Mouse (Mus musculus) forebrain, embryonic 13.5 days (tissue): ENCODE data around the gene Col25a1. TPM values are rescaled to one million over a fixed set of nuclear protein-coding genes. Genes with fewer than 3 reads are reported as not detected.

ENCODE experiments used
- ATAC-seq: fragments of 200-750 bp; cut with Nextera tagmentation; 2 replicates; pipeline ENCODE4 v1.8.0; 2017
- H3K27ac ChIP-seq: fragments of 300-500 bp; sonication (generic); 2 replicates; pipeline ENCODE4 v1.5.1; 2015; ENCODE audit warnings: inconsistent platforms, mild to moderate bottlenecking, moderate library complexity
- H3K27me3 ChIP-seq: fragments of 300-500 bp; sonication (generic); 2 replicates; pipeline ENCODE4 v1.6.1; 2015; ENCODE audit warnings: mild to moderate bottlenecking, inconsistent platforms
- H3K36me3 ChIP-seq: fragments of 300-500 bp; sonication (generic); 2 replicates; pipeline ENCODE4 v1.6.1; 2015; ENCODE audit warnings: mild to moderate bottlenecking, inconsistent platforms; ENCODE audit not compliant: poor library complexity, severe bottlenecking
- H3K4me1 ChIP-seq: fragments of 300-500 bp; sonication (generic); 2 replicates; pipeline ENCODE4 v1.6.1; 2015; ENCODE audit warnings: inconsistent platforms
- H3K4me2 ChIP-seq: fragments of 300-500 bp; sonication (generic); 2 replicates; pipeline ENCODE4 v1.6.1; 2015; ENCODE audit warnings: inconsistent platforms, mild to moderate bottlenecking, moderate library complexity
- H3K4me3 ChIP-seq: fragments of 300-500 bp; sonication (generic); 2 replicates; pipeline ENCODE4 v1.5.1; 2015; ENCODE audit warnings: mild to moderate bottlenecking, inconsistent platforms
- H3K9ac ChIP-seq: fragments of 300-500 bp; sonication (generic); 2 replicates; pipeline ENCODE4 v1.6.1; 2015; ENCODE audit warnings: mild to moderate bottlenecking, inconsistent platforms
- H3K9me3 ChIP-seq: fragments of 300-500 bp; sonication (generic); replicated peaks from 2 replicates; pipeline ENCODE4 v1.6.1; 2016; ENCODE audit warnings: inconsistent platforms
- WGBS: fragments of 180-500 bp; shearing (Covaris S2); methylation state at CpG from one replicate; pipeline ENCODE4 v1.1.7; 2015; 5-methylcytosine and 5-hydroxymethylcytosine counted together
- polyA plus RNA-seq: library from polyadenylated mRNA; unstranded; fragments of >200 nt; fragmentation: Nextera tagmentation; extraction: Ambion mirVana; gene quantifications from 2 replicates; pipeline ENCODE4 v1.2.1, GENCODE M21; 2015

Col25a1 gene
- polyA plus RNA-seq, 1 experiment from 2014 or later, result 2.2 TPM

DNA sequence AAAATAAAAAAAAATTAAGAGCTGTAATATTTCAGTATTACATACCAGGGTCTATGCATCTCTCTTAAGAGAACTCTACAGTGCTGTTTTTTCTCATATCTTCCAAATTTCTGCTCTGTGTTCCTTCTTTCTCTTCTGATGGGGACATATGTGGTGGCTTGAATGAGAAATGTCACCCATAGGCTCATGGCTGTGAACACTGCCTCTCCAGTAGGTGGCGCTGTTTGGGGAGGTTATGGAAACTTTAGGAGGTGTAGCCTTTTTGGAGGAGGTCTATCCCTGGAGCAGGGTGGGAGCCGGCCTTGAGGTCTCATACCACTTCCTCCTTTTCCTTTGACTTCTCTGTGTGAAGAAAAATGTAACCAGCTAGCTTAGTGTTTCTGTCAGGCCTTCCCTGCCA lies 128.4 kb downstream of the Col25a1 start:
- peaks cover 6% of the 10 kb centered on the region for H3K4me1 ChIP-seq
- no peak overlapping the region for H3K27ac ChIP-seq
- no peaks in the 10 kb centered on the region for H3K36me3 ChIP-seq
- H3K27me3 ChIP-seq, result no peaks in the 10 kb centered on the region
- no peak for ATAC-seq
- peaks cover 3% of the 10 kb centered on the region; the same call in 1 of the 2 replicates for H3K9me3 ChIP-seq
- H3K4me3 ChIP-seq, result no peak overlapping the region
- H3K9ac ChIP-seq, result no peak overlapping the region
- no peak overlapping the region for H3K4me2 ChIP-seq
- 85% methylated on average over 2 of the region's 2 CpGs for whole genome bisulfite sequencing

- Histone ChIP-seq H3K4me3 (no peak overlapping the region), H3K9me3 (peaks cover 3% of the 10 kb centered on the region; the same call in 1 of the 2 replicates), H3K27ac (no peak overlapping the region), H3K4me1 (peaks cover 6% of the 10 kb centered on the region), H3K36me3 (no peaks in the 10 kb centered on the region), H3K27me3 (no peaks in the 10 kb centered on the region), H3K4me2 (no peak overlapping the region), H3K9ac (no peak overlapping the region)
- 96% methylated on average over 2 of the region's 2 CpGs for WGBS
- no peak for ATAC-seq
Measured at GRCm38 (mm10) chr3:130260316-130260715, 129.0 kb downstream of the Col25a1 start.

DNA sequence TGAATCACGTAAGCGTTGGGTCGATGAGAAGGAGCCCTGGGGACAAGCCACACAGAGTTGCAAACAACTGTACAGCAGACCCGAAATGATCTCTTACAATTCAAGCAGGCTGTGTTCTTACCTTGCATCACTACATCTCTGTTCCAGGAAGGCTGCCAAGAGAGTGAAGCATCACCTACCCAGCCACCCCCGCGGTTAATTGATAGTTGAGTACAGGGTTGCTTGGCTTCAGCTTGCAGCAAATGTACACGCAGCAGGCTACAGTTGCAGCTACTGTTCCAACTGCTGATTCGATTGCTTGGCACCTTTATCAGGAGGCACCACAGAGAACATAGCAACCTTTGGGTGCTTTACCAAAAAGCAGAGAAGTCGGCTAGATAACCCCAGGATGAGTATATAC lies 133.8 kb downstream of the Col25a1 start:
- no peak overlapping the region for H3K9ac ChIP-seq
- H3K4me3 ChIP-seq, result no peak overlapping the region
- H3K9me3 ChIP-seq, result no peaks in the 10 kb centered on the region
- 93% methylated on average over 9 of the region's 9 CpGs for WGBS
- no peak overlapping the region for H3K4me2 ChIP-seq
- no peak overlapping the region for H3K27ac ChIP-seq
- H3K36me3 ChIP-seq, result no peaks in the 10 kb centered on the region
- no peak for ATAC-seq
- peaks cover 6% of the 10 kb centered on the region for H3K4me1 ChIP-seq
- no peaks in the 10 kb centered on the region for H3K27me3 ChIP-seq

DNA sequence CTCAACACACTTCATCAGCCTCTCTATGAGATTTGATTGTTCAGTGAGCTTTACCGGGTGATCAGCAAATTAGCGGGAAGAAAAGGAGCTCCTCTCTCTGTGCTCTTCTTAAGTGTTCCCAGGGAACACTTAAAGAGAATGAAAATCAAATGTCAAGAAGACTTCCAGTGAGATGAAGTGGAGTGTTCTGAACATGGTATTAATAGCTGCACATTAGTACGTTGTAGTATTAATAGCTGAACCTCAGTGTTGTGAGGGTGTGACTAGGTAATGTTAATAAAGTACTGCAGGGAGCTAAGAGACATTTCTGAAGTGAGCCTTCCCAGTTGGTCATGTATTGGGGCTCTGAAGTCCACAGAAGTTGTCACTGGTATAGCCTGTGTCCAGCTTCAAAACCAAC lies 139.2 kb downstream of the Col25a1 start:
- ATAC-seq, result peak; percentile 50; the same call in 1 of the 2 replicates
- 80% methylated on average over 3 of the region's 3 CpGs for WGBS
- no peak overlapping the region for H3K4me2 ChIP-seq

GRCm38 (mm10) chr3:130273949-130274348 lies 142.6 kb downstream of the Col25a1 start:
- WGBS, result 83% methylated on average over 2 of the region's 2 CpGs
- Histone ChIP-seq H3K9ac (no peak overlapping the region), H3K27ac (no peak overlapping the region), H3K4me3 (no peak overlapping the region), H3K9me3 (no peaks in the 10 kb centered on the region), H3K27me3 (no peaks in the 10 kb centered on the region), H3K4me2 (no peak overlapping the region), H3K36me3 (no peaks in the 10 kb centered on the region), H3K4me1 (peaks cover 14% of the 10 kb centered on the region)
- ATAC-seq, result no peak

More for the DNA sequence above, 139.2 kb downstream of the Col25a1 start:
- Histone ChIP-seq H3K27me3 (no peaks in the 10 kb centered on the region), H3K4me3 (no peak overlapping the region), H3K9me3 (no peaks in the 10 kb centered on the region), H3K4me1 (no peaks in the 10 kb centered on the region), H3K9ac (no peak overlapping the region), H3K36me3 (no peaks in the 10 kb centered on the region), H3K27ac (no peak overlapping the region)

DNA sequence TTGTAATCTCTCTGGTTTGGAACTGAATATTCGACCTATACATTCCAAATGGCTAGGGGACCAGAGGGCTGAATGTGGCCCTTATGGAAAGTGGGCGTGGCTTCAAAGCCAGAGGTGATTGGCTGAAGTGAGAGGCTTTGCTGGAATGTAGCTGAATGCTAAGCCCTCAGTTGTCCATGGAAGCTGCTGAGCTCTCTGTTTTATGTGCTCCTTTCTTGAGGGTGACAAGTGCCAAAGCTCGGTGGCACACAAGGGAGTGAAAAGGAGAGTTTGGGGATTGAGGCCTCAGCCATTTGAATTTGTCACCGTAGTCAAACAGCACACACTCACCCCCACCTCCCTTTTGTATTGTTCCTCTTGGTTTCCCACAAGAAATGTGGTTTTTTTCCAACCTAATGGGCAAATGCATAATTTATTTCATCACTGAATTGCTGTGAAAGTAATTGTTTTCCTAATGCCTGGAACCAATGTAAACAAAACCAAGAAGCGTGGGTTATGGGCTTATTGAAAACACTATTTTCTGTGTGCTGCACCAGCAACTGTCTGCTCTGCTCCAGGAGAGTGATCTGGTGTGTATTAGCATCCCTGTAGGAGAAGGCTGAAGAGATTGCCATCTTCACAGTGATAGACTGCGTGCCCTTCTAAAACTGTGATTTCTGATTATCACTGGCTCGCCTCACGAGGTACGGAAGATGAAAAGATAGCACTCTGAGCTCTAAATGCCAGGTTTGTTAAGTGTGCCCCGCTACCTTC lies 147.2 kb downstream of the Col25a1 start:
- H3K36me3 ChIP-seq, result no peaks in the 10 kb centered on the region
- H3K4me1 ChIP-seq, result peaks cover 23% of the 10 kb centered on the region
- no peak overlapping the region for H3K4me3 ChIP-seq
- 50% methylated on average over 10 of the region's 10 CpGs for WGBS
- no peak; the same call in 1 of the 2 replicates for ATAC-seq
- H3K9ac ChIP-seq, result no peak overlapping the region
- H3K27me3 ChIP-seq, result no peaks in the 10 kb centered on the region
- H3K9me3 ChIP-seq, result no peaks in the 10 kb centered on the region
- no peak overlapping the region for H3K27ac ChIP-seq
- no peak overlapping the region for H3K4me2 ChIP-seq

GRCm38 (mm10) chr3:130283011-130283760 lies 151.9 kb downstream of the Col25a1 start:
- no peaks in the 10 kb centered on the region for H3K9me3 ChIP-seq
- H3K4me3 ChIP-seq, result no peak overlapping the region
- ATAC-seq, result no peak
- no peaks in the 10 kb centered on the region for H3K27me3 ChIP-seq
- no peak overlapping the region; the same call in 1 of the 2 replicates for H3K4me2 ChIP-seq
- no peaks in the 10 kb centered on the region for H3K36me3 ChIP-seq
- H3K9ac ChIP-seq, result no peak overlapping the region
- 33% methylated on average over 11 of the region's 11 CpGs for WGBS
- H3K27ac ChIP-seq, result no peak overlapping the region; the same call in 1 of the 2 replicates
- peaks cover 34% of the 10 kb centered on the region for H3K4me1 ChIP-seq

GRCm38 (mm10) chr3:130288102-130288501 lies 156.8 kb downstream of the Col25a1 start:
- 0 out of 2 replicates have a peak, but pooled peaks have one; percentile 57 for ATAC-seq
- Histone ChIP-seq H3K4me3 (no peak overlapping the region), H3K27ac (no peak overlapping the region), H3K4me2 (no peak overlapping the region), H3K9me3 (no peaks in the 10 kb centered on the region), H3K36me3 (no peaks in the 10 kb centered on the region), H3K4me1 (peaks cover 47% of the 10 kb centered on the region), H3K27me3 (no peaks in the 10 kb centered on the region), H3K9ac (no peak overlapping the region)
- 15% methylated on average over 2 of the region's 2 CpGs for WGBS

DNA sequence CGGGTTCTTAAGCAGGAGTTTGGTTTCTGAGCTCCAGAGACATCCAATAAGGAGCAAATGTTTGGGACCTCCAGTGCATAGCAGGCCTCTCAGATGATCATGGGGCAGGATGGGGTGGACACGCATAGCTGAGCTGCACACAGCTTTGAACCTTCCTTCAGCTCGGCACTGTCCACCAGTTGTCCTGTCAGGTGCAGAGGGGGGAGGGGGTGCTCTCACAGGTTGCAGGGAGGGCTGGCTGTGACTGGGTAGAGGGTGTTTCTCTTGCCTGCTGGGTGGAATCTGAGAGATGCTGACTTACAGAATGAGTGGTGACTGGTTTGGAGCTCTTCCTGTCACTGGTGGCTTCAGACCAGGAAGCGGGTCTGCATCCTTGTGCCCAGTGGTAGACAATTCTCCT lies 157.5 kb downstream of the Col25a1 start:
- Histone ChIP-seq H3K27ac (no peak overlapping the region), H3K27me3 (no peaks in the 10 kb centered on the region), H3K9ac (no peak overlapping the region), H3K36me3 (no peaks in the 10 kb centered on the region), H3K4me3 (no peak overlapping the region), H3K4me2 (no peak overlapping the region), H3K9me3 (no peaks in the 10 kb centered on the region), H3K4me1 (peaks cover 40% of the 10 kb centered on the region)
- ATAC-seq, result peak; percentile 21; the same call in 1 of the 2 replicates
- 45% methylated on average over 4 of the region's 4 CpGs for WGBS

- Histone ChIP-seq H3K36me3 (no peaks in the 10 kb centered on the region), H3K27me3 (no peaks in the 10 kb centered on the region), H3K9ac (no peak overlapping the region), H3K9me3 (no peaks in the 10 kb centered on the region), H3K4me1 (peaks cover 36% of the 10 kb centered on the region), H3K27ac (no peak overlapping the region), H3K4me2 (no peak overlapping the region), H3K4me3 (no peak overlapping the region)
- peak; percentile 52 for ATAC-seq
- 55% methylated on average over 3 of the region's 3 CpGs for WGBS
Measured at GRCm38 (mm10) chr3:130289220-130289619, 157.9 kb downstream of the Col25a1 start.

GRCm38 (mm10) chr3:130290175-130290574 lies 158.9 kb downstream of the Col25a1 start:
- Histone ChIP-seq H3K27me3 (no peaks in the 10 kb centered on the region), H3K4me3 (no peak overlapping the region), H3K4me1 (peaks cover 31% of the 10 kb centered on the region), H3K9me3 (no peaks in the 10 kb centered on the region), H3K36me3 (no peaks in the 10 kb centered on the region), H3K4me2 (no peak overlapping the region), H3K9ac (no peak overlapping the region), H3K27ac (peak overlapping the region; percentile 25; the same call in 1 of the 2 replicates)
- peak; percentile 52 for ATAC-seq
- WGBS, result 65% methylated on average over 6 of the region's 6 CpGs

- no peak overlapping the region for H3K4me3 ChIP-seq
- peak overlapping the region; percentile 25; the same call in 1 of the 2 replicates for H3K27ac ChIP-seq
- H3K9ac ChIP-seq, result no peak overlapping the region
- H3K36me3 ChIP-seq, result no peaks in the 10 kb centered on the region
- WGBS, result 97% methylated on average over 5 of the region's 5 CpGs
- no peak overlapping the region for H3K4me2 ChIP-seq
- H3K9me3 ChIP-seq, result no peaks in the 10 kb centered on the region
- ATAC-seq, result no peak
- H3K4me1 ChIP-seq, result peaks cover 31% of the 10 kb centered on the region
- H3K27me3 ChIP-seq, result no peaks in the 10 kb centered on the region
Measured at GRCm38 (mm10) chr3:130290672-130291071, 159.4 kb downstream of the Col25a1 start.
